Mouse (Mus musculus): ENCODE results near the gene Pwwp2b. TPM values are rescaled to one million over a fixed set of nuclear protein-coding genes. Genes with fewer than 3 reads are reported as not detected.

The Pwwp2b gene
- polyA plus RNA-seq, 1 experiment from 2014 or later, result 9.4 TPM

DNA sequence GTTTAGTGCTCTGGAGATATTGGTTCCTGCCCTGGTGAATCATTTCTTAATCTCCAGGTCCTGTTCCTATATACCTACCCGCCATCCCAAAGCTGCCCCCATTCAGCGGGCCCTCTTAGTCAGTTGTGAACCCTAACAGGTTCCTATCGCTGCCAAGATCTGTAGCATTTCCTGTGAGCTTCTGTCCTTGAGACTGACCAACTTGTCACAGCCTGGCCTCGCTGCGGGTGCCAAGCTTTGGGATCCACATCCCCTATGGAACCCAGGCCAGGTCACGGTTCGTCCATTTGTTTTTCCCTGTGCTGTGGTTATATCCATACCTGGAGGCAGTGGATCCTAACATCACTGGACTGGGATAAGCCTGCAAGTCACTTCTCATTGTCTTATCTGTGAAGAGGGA is 4.3 kb downstream of the Pwwp2b start:
- H3K4me2 ChIP-seq (ENCODE audit: low read length), result no peak overlapping the region
- no peaks in the 10 kb centered on the region for H3K27me3 ChIP-seq (ENCODE audit: insufficient read depth, low read length)
- peak overlapping the region; percentile 73; the same call in 1 of the 2 replicates for H3K27ac ChIP-seq
- DNase-seq (ENCODE audit: low spot score) (no peak), ATAC-seq (replicated peaks; ENCODE audit: low FRiP score, low read depth) (no peak)
- H3K36me3 ChIP-seq (ENCODE audit: insufficient read depth, low read length), result peaks cover 11% of the 10 kb centered on the region
- no peaks in the 10 kb centered on the region for H3K9me3 ChIP-seq (replicated peaks; ENCODE audit: low read length)
- no peak for TF ChIP-seq CTCF (IDR thresholded peaks at IDR 0.05; ENCODE audit: low read depth)
- WGBS, result 86% methylated on average over 7 of the region's 7 CpGs
- no peak overlapping the region for H3K4me3 ChIP-seq (replicated peaks; ENCODE audit: low read depth, low read length)
- H3K9ac ChIP-seq (ENCODE audit: low read depth, low read length), result no peak overlapping the region
- H3K4me1 ChIP-seq (replicated peaks; ENCODE audit: insufficient read depth, low read length), result peaks cover 30% of the 10 kb centered on the region

DNA sequence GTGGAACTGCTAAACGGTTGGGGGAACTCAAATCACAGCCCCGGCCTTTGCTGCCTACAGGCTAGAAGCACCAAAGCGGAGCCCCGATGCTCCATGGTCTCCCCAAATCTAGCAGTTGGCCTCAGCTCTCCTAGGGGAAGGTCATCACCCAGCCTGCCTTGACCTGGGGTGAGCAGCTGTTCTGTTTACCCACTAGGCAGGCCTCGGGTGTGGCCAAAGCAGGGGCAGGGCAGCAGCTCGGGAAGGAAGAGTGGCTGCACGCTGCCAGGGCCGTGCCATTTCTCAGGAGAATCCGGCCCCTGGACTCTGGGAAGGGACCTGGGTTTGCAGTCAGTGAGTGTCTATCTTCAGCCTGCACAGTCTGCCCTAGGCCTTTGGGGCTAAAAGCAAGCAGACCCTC is 4.7 kb downstream of the Pwwp2b start:
- no peak overlapping the region for H3K9ac ChIP-seq (ENCODE audit: low read depth, low read length)
- no peak for TF ChIP-seq CTCF (IDR thresholded peaks at IDR 0.05; ENCODE audit: low read depth)

DNA sequence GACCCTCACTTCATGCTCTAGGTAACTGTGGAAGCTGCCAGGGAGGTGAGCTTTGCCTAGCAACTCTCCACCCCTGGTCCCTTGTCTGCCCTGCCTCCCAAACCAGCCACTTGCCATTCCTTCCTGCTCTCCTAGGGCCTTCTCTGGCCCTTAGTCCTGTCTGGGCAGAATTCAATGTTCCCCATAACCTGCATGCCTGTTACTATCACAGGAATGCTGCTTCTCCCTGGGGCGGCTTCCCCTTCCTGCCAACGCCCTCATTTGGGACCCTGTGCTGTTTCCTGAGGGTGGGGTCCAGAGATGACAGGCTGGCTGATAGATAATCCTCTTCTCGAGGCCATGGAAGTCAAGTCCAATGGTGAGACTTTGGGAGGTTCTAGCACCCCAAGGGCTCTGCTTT is 5.2 kb downstream of the Pwwp2b start:
- H3K4me3 ChIP-seq (replicated peaks; ENCODE audit: low read depth, low read length), result no peak overlapping the region
- no peak overlapping the region for H3K9ac ChIP-seq (ENCODE audit: low read depth, low read length)
- DNase-seq (ENCODE audit: low spot score), result no peak
- no peak for TF ChIP-seq CTCF (IDR thresholded peaks at IDR 0.05; ENCODE audit: low read depth)
- peak overlapping the region; percentile 14; the same call in 1 of the 2 replicates for H3K27ac ChIP-seq
- H3K4me2 ChIP-seq (ENCODE audit: low read length), result no peak overlapping the region
- H3K4me1 ChIP-seq (replicated peaks; ENCODE audit: insufficient read depth, low read length), result peaks cover 30% of the 10 kb centered on the region
- no peak for ATAC-seq (replicated peaks; ENCODE audit: low FRiP score, low read depth)
- no peaks in the 10 kb centered on the region for H3K9me3 ChIP-seq (replicated peaks; ENCODE audit: low read length)
- peaks cover 11% of the 10 kb centered on the region for H3K36me3 ChIP-seq (ENCODE audit: insufficient read depth, low read length)
- no peaks in the 10 kb centered on the region for H3K27me3 ChIP-seq (ENCODE audit: insufficient read depth, low read length)
- 67% methylated on average over 3 of the region's 3 CpGs for WGBS

More for the DNA sequence above, 4.7 kb downstream of the Pwwp2b start:
- Histone ChIP-seq H3K27ac (peak overlapping the region; percentile 14; the same call in 1 of the 2 replicates), H3K36me3 (ENCODE audit: insufficient read depth, low read length) (peaks cover 11% of the 10 kb centered on the region), H3K4me1 (replicated peaks; ENCODE audit: insufficient read depth, low read length) (peaks cover 30% of the 10 kb centered on the region), H3K27me3 (ENCODE audit: insufficient read depth, low read length) (no peaks in the 10 kb centered on the region), H3K9me3 (replicated peaks; ENCODE audit: low read length) (no peaks in the 10 kb centered on the region), H3K4me2 (ENCODE audit: low read length) (no peak overlapping the region), H3K4me3 (replicated peaks; ENCODE audit: low read depth, low read length) (no peak overlapping the region)
- ATAC-seq (replicated peaks; ENCODE audit: low FRiP score, low read depth), result no peak
- DNase-seq (ENCODE audit: low spot score), result no peak
- WGBS, result 50% methylated on average over 9 of the region's 9 CpGs

DNA sequence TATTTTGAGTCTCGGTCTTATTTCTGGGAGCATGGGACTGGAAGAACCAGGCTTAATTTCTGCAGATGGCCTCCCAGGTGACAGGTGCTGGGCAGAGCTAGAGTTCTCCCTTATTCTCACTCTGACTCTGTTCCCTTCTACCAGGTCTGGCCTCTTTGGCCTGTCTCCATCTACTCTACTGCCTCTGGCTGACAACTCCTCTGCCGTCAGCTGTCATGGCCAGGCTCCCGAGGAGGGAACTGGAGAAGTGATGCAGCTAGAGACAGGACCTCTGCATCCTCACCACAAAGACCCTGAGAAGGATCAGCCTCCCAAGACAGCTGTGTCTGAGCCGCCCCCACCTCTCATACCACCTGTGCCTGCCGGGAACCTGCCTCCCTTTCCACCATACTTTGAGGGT is 6.3 kb downstream of the Pwwp2b start:
- peaks cover 13% of the 10 kb centered on the region for H3K36me3 ChIP-seq (ENCODE audit: insufficient read depth, low read length)
- no peak overlapping the region for H3K27ac ChIP-seq
- no peak for ATAC-seq (replicated peaks; ENCODE audit: low FRiP score, low read depth)
- no peaks in the 10 kb centered on the region for H3K27me3 ChIP-seq (ENCODE audit: insufficient read depth, low read length)
- H3K4me3 ChIP-seq (replicated peaks; ENCODE audit: low read depth, low read length), result no peak overlapping the region
- H3K9me3 ChIP-seq (replicated peaks; ENCODE audit: low read length), result no peaks in the 10 kb centered on the region
- H3K4me2 ChIP-seq (ENCODE audit: low read length), result no peak overlapping the region
- no peak for DNase-seq (ENCODE audit: low spot score)
- TF ChIP-seq CTCF (IDR thresholded peaks at IDR 0.05; ENCODE audit: low read depth), result no peak
- 77% methylated on average over 5 of the region's 5 CpGs for WGBS
- peaks cover 26% of the 10 kb centered on the region for H3K4me1 ChIP-seq (replicated peaks; ENCODE audit: insufficient read depth, low read length)
- H3K9ac ChIP-seq (ENCODE audit: low read depth, low read length), result no peak overlapping the region

DNA sequence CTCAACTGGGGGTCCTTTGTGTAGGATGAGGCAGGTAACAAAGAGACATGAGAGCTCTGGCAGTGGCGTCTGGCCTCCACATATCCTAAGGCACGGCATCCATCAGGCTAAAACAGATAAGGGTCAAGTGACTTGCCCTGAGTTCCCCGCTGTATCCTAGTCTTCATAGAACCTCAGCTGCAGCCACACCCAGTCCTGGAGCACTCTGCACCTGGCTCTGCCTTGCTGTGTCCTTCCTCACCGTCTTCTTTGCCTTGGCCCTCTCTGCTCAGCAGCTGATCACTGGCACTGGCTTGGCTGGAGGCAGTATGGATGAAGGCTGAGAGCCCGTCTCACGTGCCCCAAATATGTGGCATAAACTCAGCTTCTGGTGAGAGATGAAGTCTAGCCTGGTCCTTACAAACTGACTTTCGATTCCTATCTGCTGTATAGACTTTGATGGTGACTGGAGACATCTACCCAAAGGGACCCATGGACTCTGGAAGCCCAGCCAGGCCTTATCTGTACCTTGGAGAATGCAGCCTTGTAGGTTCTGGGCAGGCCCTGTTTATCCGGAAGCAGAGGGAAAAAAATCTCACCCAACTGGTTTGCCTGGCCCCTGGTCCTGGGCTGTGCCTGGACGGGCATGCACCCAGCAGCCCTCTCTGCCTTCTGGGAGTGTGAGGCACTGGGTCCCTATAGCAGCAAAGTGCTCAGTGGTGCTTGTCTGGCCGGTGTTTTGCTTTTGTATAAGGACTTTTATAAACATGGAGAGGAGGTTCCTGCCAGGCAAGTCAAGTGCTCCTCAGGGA is 9.7 kb downstream of the Pwwp2b start:
- no peak overlapping the region for H3K4me3 ChIP-seq (replicated peaks; ENCODE audit: low read depth, low read length)
- H3K4me1 ChIP-seq (replicated peaks; ENCODE audit: insufficient read depth, low read length), result 0 out of 2 replicates have a peak, but pooled peaks cover 6% of the 10 kb centered on the region
- 66% methylated on average over 10 of the region's 10 CpGs for WGBS
- ATAC-seq (replicated peaks; ENCODE audit: low FRiP score, low read depth), result peak; percentile 76
- no peak for TF ChIP-seq CTCF (IDR thresholded peaks at IDR 0.05; ENCODE audit: low read depth)
- no peaks in the 10 kb centered on the region for H3K9me3 ChIP-seq (replicated peaks; ENCODE audit: low read length)
- peaks cover 13% of the 10 kb centered on the region for H3K36me3 ChIP-seq (ENCODE audit: insufficient read depth, low read length)
- peak overlapping the region; percentile 66 for H3K27ac ChIP-seq
- no peak overlapping the region for H3K9ac ChIP-seq (ENCODE audit: low read depth, low read length)
- DNase-seq (ENCODE audit: low spot score), result peak; percentile 22
- H3K4me2 ChIP-seq (ENCODE audit: low read length), result no peak overlapping the region
- no peaks in the 10 kb centered on the region for H3K27me3 ChIP-seq (ENCODE audit: insufficient read depth, low read length)

DNA sequence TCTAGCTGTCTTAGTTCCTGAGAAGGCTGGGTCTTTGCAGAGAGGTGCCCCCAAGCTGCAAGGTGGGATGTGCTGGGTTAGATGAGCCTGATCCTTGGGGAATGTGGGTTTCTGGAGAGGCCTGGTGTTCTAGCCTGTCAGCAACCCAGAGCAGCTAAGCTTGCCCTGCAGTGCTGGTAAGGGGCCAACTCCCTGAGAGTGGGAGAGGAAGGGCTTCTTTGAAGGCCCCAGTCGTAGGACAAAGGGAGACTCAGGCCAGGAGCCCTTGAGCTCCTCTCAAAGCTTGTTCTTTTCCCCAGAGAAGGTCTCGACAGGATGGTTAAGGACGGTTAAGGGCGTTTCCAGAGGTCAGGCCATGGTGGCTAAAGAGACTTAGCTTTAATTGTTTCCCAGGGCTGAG is 16.1 kb downstream of the Pwwp2b start:
- no peak for DNase-seq (ENCODE audit: low spot score)
- H3K27ac ChIP-seq, result no peak overlapping the region
- H3K36me3 ChIP-seq (ENCODE audit: insufficient read depth, low read length), result 0 out of 2 replicates have a peak, but pooled peaks cover 3% of the 10 kb centered on the region
- no peak overlapping the region for H3K4me2 ChIP-seq (ENCODE audit: low read length)
- ATAC-seq (replicated peaks; ENCODE audit: low FRiP score, low read depth), result no peak
- H3K9ac ChIP-seq (ENCODE audit: low read depth, low read length), result no peak overlapping the region
- TF ChIP-seq CTCF (IDR thresholded peaks at IDR 0.05; ENCODE audit: low read depth), result no peak
- WGBS, result 27% methylated on average over 4 of the region's 4 CpGs
- no peaks in the 10 kb centered on the region for H3K27me3 ChIP-seq (ENCODE audit: insufficient read depth, low read length)
- H3K4me1 ChIP-seq (replicated peaks; ENCODE audit: insufficient read depth, low read length), result peaks cover 8% of the 10 kb centered on the region; the same call in 1 of the 2 replicates
- H3K4me3 ChIP-seq (replicated peaks; ENCODE audit: low read depth, low read length), result no peak overlapping the region
- no peaks in the 10 kb centered on the region for H3K9me3 ChIP-seq (replicated peaks; ENCODE audit: low read length)

All from kidney, postnatal 0 days (tissue).